Mouse (Mus musculus): ENCODE measurements around the gene Lyl1. TPM values are rescaled to one million over a fixed set of nuclear protein-coding genes. Genes with fewer than 3 reads are reported as not detected.
A peak's percentile ranks its signal among the peaks of the same experiment; 100 is the strongest.

The Lyl1 gene
- polyA plus RNA-seq, 1 experiment: not detected

GRCm38 (mm10) chr8:84745032-84745925, 44.0 kb downstream of the Lyl1 start:
- H3K27ac ChIP-seq (ENCODE audit: insufficient read depth, low read length): peak overlapping the region; percentile 100
- no peak overlapping the region for H3K4me3 ChIP-seq (ENCODE audit: insufficient read depth, low read length)
- peaks cover 46% of the 10 kb centered on the region for H3K4me1 ChIP-seq (ENCODE audit: control insufficient read depth, insufficient read depth, low read length)
- no peak for TF ChIP-seq POLR2A (IDR thresholded peaks at IDR 0.05; ENCODE audit: low read depth, low read length)
- no peak for TF ChIP-seq CTCF (IDR thresholded peaks at IDR 0.05; ENCODE audit: borderline replicate concordance, insufficient read depth, low read length)

GRCm38 (mm10) chr8:84749519-84749918, 48.3 kb downstream of the Lyl1 start:
- no peak overlapping the region for H3K4me3 ChIP-seq (ENCODE audit: insufficient read depth, low read length)
- H3K27ac ChIP-seq (ENCODE audit: insufficient read depth, low read length): peak overlapping the region; percentile 71
- H3K4me1 ChIP-seq (ENCODE audit: control insufficient read depth, insufficient read depth, low read length): peaks cover 35% of the 10 kb centered on the region

GRCm38 (mm10) chr8:84752734-84753582, 51.7 kb downstream of the Lyl1 start:
- Histone ChIP-seq H3K27ac (ENCODE audit: insufficient read depth, low read length) (no peak overlapping the region), H3K4me1 (ENCODE audit: control insufficient read depth, insufficient read depth, low read length) (peaks cover 20% of the 10 kb centered on the region), H3K4me3 (ENCODE audit: insufficient read depth, low read length) (no peak overlapping the region)
- TF ChIP-seq CTCF (IDR thresholded peaks at IDR 0.05; ENCODE audit: borderline replicate concordance, insufficient read depth, low read length) (no peak), POLR2A (IDR thresholded peaks at IDR 0.05; ENCODE audit: low read depth, low read length) (no peak)

More at GRCm38 (mm10) chr8:84749519-84749918, 48.3 kb downstream of the Lyl1 start:
- no peak for TF ChIP-seq POLR2A (IDR thresholded peaks at IDR 0.05; ENCODE audit: low read depth, low read length)
- no peak for TF ChIP-seq CTCF (IDR thresholded peaks at IDR 0.05; ENCODE audit: borderline replicate concordance, insufficient read depth, low read length)

Other genes starting within 250 kb of the Lyl1 start
- 38.2 and 38.6 TPM in 2 replicates for gene Ier2, start 38.6 kb upstream of the Lyl1 start, polyA plus RNA-seq (2011; ENCODE audit: insufficient read length, low read depth, missing spikeins)
- 80.2 and 86.7 TPM in 2 replicates for gene Trmt1, start 15.2 kb upstream of the Lyl1 start, polyA plus RNA-seq (2011; ENCODE audit: insufficient read length, low read depth, missing spikeins)
- 47.2 and 54.9 TPM in 2 replicates for gene Nacc1, start 13.6 kb upstream of the Lyl1 start, polyA plus RNA-seq (2011; ENCODE audit: insufficient read length, low read depth, missing spikeins)
- gene G430095P16Rik, start 21.6 kb downstream of the Lyl1 start, polyA plus RNA-seq (2011; ENCODE audit: insufficient read length, low read depth, missing spikeins): 0.74 TPM in 1 of 2 replicates, not detected in the other
- gene Nfix, start 98.9 kb downstream of the Lyl1 start, polyA plus RNA-seq (2011; ENCODE audit: insufficient read length, low read depth, missing spikeins): 173 and 236 TPM in 2 replicates
- 2.0 and 2.3 TPM in 2 replicates for gene Dand5, start 121.4 kb downstream of the Lyl1 start, polyA plus RNA-seq (2011; ENCODE audit: insufficient read length, low read depth, missing spikeins)
- gene Gadd45gip1, start 130.1 kb downstream of the Lyl1 start, polyA plus RNA-seq (2011; ENCODE audit: insufficient read length, low read depth, missing spikeins): 11.7 and 12.6 TPM in 2 replicates
- 57.6 and 61.7 TPM in 2 replicates for gene Rad23a, start 139.2 kb downstream of the Lyl1 start, polyA plus RNA-seq (2011; ENCODE audit: insufficient read length, low read depth, missing spikeins)
- gene Calr, start 145.5 kb downstream of the Lyl1 start, polyA plus RNA-seq (2011; ENCODE audit: insufficient read length, low read depth, missing spikeins): 1,122 and 1,201 TPM in 2 replicates
- gene Farsa, start 155.5 kb downstream of the Lyl1 start, polyA plus RNA-seq (2011; ENCODE audit: insufficient read length, low read depth, missing spikeins): 41.0 and 43.5 TPM in 2 replicates
- gene Syce2, start 170.7 kb downstream of the Lyl1 start, polyA plus RNA-seq (2011; ENCODE audit: insufficient read length, low read depth, missing spikeins): 8.7 and 18.9 TPM in 2 replicates
- gene Gcdh, start 192.5 kb downstream of the Lyl1 start, polyA plus RNA-seq (2011; ENCODE audit: insufficient read length, low read depth, missing spikeins): 18.6 and 23.5 TPM in 2 replicates
- not detected in 2 replicates for gene Klf1, start 200.5 kb downstream of the Lyl1 start, polyA plus RNA-seq (2011; ENCODE audit: insufficient read length, low read depth, missing spikeins)
- gene Dnase2a, start 207.1 kb downstream of the Lyl1 start, polyA plus RNA-seq (2011; ENCODE audit: insufficient read length, low read depth, missing spikeins): 17.2 and 19.7 TPM in 2 replicates
- gene Mast1, start 235.9 kb downstream of the Lyl1 start, polyA plus RNA-seq (2011; ENCODE audit: insufficient read length, low read depth, missing spikeins): not detected in 2 replicates
- gene Rtbdn, start 245.5 kb downstream of the Lyl1 start, polyA plus RNA-seq (2011; ENCODE audit: insufficient read length, low read depth, missing spikeins): not detected in 2 replicates

All from embryonic fibroblast, embryonic 13.5 days (primary cell).